Mouse (Mus musculus) liver, adult 2 months (tissue): Measurements from ENCODE around the gene Kirrel. TPM values are rescaled to one million over a fixed set of nuclear protein-coding genes. Genes with fewer than 3 reads are reported as not detected.

Source experiments
- DNase-seq: peaks from one replicate; pipeline ENCODE4 v3.0.0-alpha.2; 2011; ENCODE audit warnings: low read depth, low spot score; ENCODE audit errors: extremely low read depth
- H3K27ac ChIP-seq: fragments of 200-500 bp; replicated peaks from 2 replicates; pipeline ENCODE4 v1.5.1; 2012; ENCODE audit warnings: low read depth, mild to moderate bottlenecking, control low read depth, inconsistent platforms, low read length; ENCODE audit not compliant: insufficient read depth
- H3K27me3 ChIP-seq: fragments of 200-500 bp; 2 replicates; pipeline ENCODE4 v1.6.1; 2012; ENCODE audit warnings: mild to moderate bottlenecking, moderate library complexity, low read length, inconsistent platforms; ENCODE audit not compliant: control insufficient read depth, insufficient read depth
- H3K36me3 ChIP-seq: fragments of 200-500 bp; 2 replicates; pipeline ENCODE4 v1.6.1; 2012; ENCODE audit warnings: low read length, inconsistent platforms; ENCODE audit not compliant: control insufficient read depth, insufficient read depth
- H3K4me1 ChIP-seq: fragments of 200-500 bp; 2 replicates; pipeline ENCODE4 v1.6.1; 2011; ENCODE audit warnings: low read length; ENCODE audit not compliant: control insufficient read depth, insufficient read depth
- H3K4me3 ChIP-seq: fragments of 200-500 bp; 2 replicates; pipeline ENCODE4 v1.5.1; 2011; ENCODE audit warnings: low read depth, mild to moderate bottlenecking, control low read depth, low read length, moderate library complexity; ENCODE audit not compliant: insufficient read depth
- H3K79me2 ChIP-seq: fragments of 200-500 bp; 2 replicates; pipeline ENCODE4 v1.6.1; 2012; ENCODE audit warnings: inconsistent platforms, mild to moderate bottlenecking, low read length, moderate library complexity; ENCODE audit not compliant: control insufficient read depth, insufficient read depth
- H3K9ac ChIP-seq: fragments of 200-500 bp; 2 replicates; pipeline ENCODE4 v1.6.1; 2012; ENCODE audit warnings: low read depth, mild to moderate bottlenecking, control low read depth, inconsistent platforms, low read length
- CTCF ChIP-seq: fragments of 200-500 bp; IDR thresholded peaks from 2 replicates; pipeline ENCODE4 v1.5.1; 2011; ENCODE audit warnings: low read depth, low read length, control low read depth
- POLR2A ChIP-seq: fragments of 200-500 bp; IDR thresholded peaks from 2 replicates; pipeline ENCODE4 v1.6.1; 2011; ENCODE audit warnings: low read length, control low read depth; ENCODE audit not compliant: insufficient read depth; ENCODE audit errors: extremely low read depth
- WGBS: fragments of 180-500 bp; shearing (Covaris S2); methylation state at CpG from one replicate; pipeline ENCODE4 v1.1.7; 2018; 5-methylcytosine and 5-hydroxymethylcytosine counted together
- polyA plus RNA-seq: library from polyadenylated mRNA; depleted of rRNA; stranded (reverse); fragments of >200 nt; gene quantifications from 2 replicates; pipeline ENCODE4 v1.2.3, GENCODE M21; 2012
- total RNA-seq: library from RNA; depleted of rRNA; stranded (reverse); fragments of >200 nt; gene quantifications from 2 replicates; pipeline ENCODE4 v1.2.3, GENCODE M21; 2014

The Kirrel gene
- total and polyA plus RNA-seq, 2 experiments, result 0.46 to 0.81 TPM

- Histone ChIP-seq H3K4me1 (0 out of 2 replicates have a peak, but pooled peaks cover 2% of the 10 kb centered on the region), H3K27ac (no peak overlapping the region), H3K79me2 (no peaks in the 10 kb centered on the region), H3K27me3 (no peaks in the 10 kb centered on the region), H3K9ac (no peak overlapping the region), H3K36me3 (no peaks in the 10 kb centered on the region), H3K4me3 (no peak overlapping the region)
- WGBS, result 79% methylated on average over 8 of the region's 8 CpGs
- TF ChIP-seq CTCF (no peak), POLR2A (no peak)
- no peak for DNase-seq
Observed at GRCm38 (mm10) chr3:87165291-87165881, 9.2 kb downstream of the Kirrel start.

GRCm38 (mm10) chr3:87164099-87164815 lies 10.3 kb downstream of the Kirrel start:
- Histone ChIP-seq H3K4me1 (0 out of 2 replicates have a peak, but pooled peaks cover 2% of the 10 kb centered on the region), H3K27me3 (no peaks in the 10 kb centered on the region), H3K36me3 (no peaks in the 10 kb centered on the region), H3K4me3 (no peak overlapping the region), H3K9ac (no peak overlapping the region), H3K27ac (no peak overlapping the region), H3K79me2 (no peaks in the 10 kb centered on the region)
- TF ChIP-seq CTCF, result no peak
- TF ChIP-seq POLR2A, result no peak
- DNase-seq, result peak; percentile 34
- WGBS, result 40% methylated on average over 6 of the region's 6 CpGs

- no peak overlapping the region for H3K27ac ChIP-seq
- no peak for TF ChIP-seq POLR2A
- TF ChIP-seq CTCF, result no peak
- H3K27me3 ChIP-seq, result no peaks in the 10 kb centered on the region
- no peak overlapping the region for H3K9ac ChIP-seq
- H3K4me3 ChIP-seq, result no peak overlapping the region
- H3K79me2 ChIP-seq, result no peaks in the 10 kb centered on the region
- no peaks in the 10 kb centered on the region for H3K36me3 ChIP-seq
- H3K4me1 ChIP-seq, result 0 out of 2 replicates have a peak, but pooled peaks cover 2% of the 10 kb centered on the region
- WGBS, result 69% methylated on average over 4 of the region's 4 CpGs
- DNase-seq, result no peak
Observed at GRCm38 (mm10) chr3:87163116-87163515, 11.4 kb downstream of the Kirrel start.

- 86% methylated on average over 5 of the region's 5 CpGs for WGBS
- Histone ChIP-seq H3K79me2 (no peaks in the 10 kb centered on the region), H3K4me3 (no peak overlapping the region), H3K36me3 (no peaks in the 10 kb centered on the region), H3K27me3 (no peaks in the 10 kb centered on the region), H3K4me1 (0 out of 2 replicates have a peak, but pooled peaks cover 2% of the 10 kb centered on the region), H3K9ac (no peak overlapping the region), H3K27ac (no peak overlapping the region)
- no peak for TF ChIP-seq CTCF
- TF ChIP-seq POLR2A, result no peak
- no peak for DNase-seq
Observed at GRCm38 (mm10) chr3:87162380-87162779, 12.2 kb downstream of the Kirrel start.

- no peak overlapping the region for H3K27ac ChIP-seq
- 0 out of 2 replicates have a peak, but pooled peaks cover 2% of the 10 kb centered on the region for H3K4me1 ChIP-seq
- no peak overlapping the region for H3K4me3 ChIP-seq
- no peak for DNase-seq
- H3K79me2 ChIP-seq, result no peaks in the 10 kb centered on the region
- TF ChIP-seq POLR2A (no peak), CTCF (no peak)
- no peaks in the 10 kb centered on the region for H3K27me3 ChIP-seq
- no peak overlapping the region for H3K9ac ChIP-seq
- 95% methylated on average over 5 of the region's 5 CpGs for WGBS
- no peaks in the 10 kb centered on the region for H3K36me3 ChIP-seq
Observed at GRCm38 (mm10) chr3:87161601-87162000, 12.9 kb downstream of the Kirrel start.
